Mouse (Mus musculus): ENCODE measurements around the gene Usp49. TPM values are rescaled to one million over a fixed set of nuclear protein-coding genes. Genes with fewer than 3 reads are reported as not detected.

Gene Usp49
- polyA plus RNA-seq, 1 experiment from 2014 or later: 4.1 TPM

GRCm38 (mm10) chr17:47602289-47602688 is 28.2 kb upstream of the Usp49 start:
- no peaks in the 10 kb centered on the region for H3K9me3 ChIP-seq (replicated peaks; ENCODE audit: low read length)

GRCm38 (mm10) chr17:47606220-47606619 is 24.3 kb upstream of the Usp49 start:
- no peaks in the 10 kb centered on the region for H3K27me3 ChIP-seq (ENCODE audit: insufficient read depth, low read length)
- WGBS: 74% methylated on average over 5 of the region's 5 CpGs
- DNase-seq (ENCODE audit: low spot score) (no peak), ATAC-seq (replicated peaks; ENCODE audit: low FRiP score, low read depth) (no peak)
- no peak overlapping the region for H3K27ac ChIP-seq
- H3K4me2 ChIP-seq (ENCODE audit: low read length): no peak overlapping the region
- no peak overlapping the region for H3K4me3 ChIP-seq (replicated peaks; ENCODE audit: low read depth, low read length)
- no peak overlapping the region for H3K9ac ChIP-seq (ENCODE audit: low read depth, low read length)
- TF ChIP-seq CTCF (IDR thresholded peaks at IDR 0.05; ENCODE audit: low read depth): peak; percentile 62
- no peaks in the 10 kb centered on the region for H3K9me3 ChIP-seq (replicated peaks; ENCODE audit: low read length)
- H3K4me1 ChIP-seq (replicated peaks; ENCODE audit: insufficient read depth, low read length): 0 out of 2 replicates have a peak, but pooled peaks cover 10% of the 10 kb centered on the region
- H3K36me3 ChIP-seq (ENCODE audit: insufficient read depth, low read length): peaks cover 39% of the 10 kb centered on the region

More at GRCm38 (mm10) chr17:47602289-47602688, 28.2 kb upstream of the Usp49 start:
- Histone ChIP-seq H3K4me3 (replicated peaks; ENCODE audit: low read depth, low read length) (no peak overlapping the region), H3K27me3 (ENCODE audit: insufficient read depth, low read length) (no peaks in the 10 kb centered on the region), H3K9ac (ENCODE audit: low read depth, low read length) (no peak overlapping the region), H3K4me1 (replicated peaks; ENCODE audit: insufficient read depth, low read length) (peaks cover 6% of the 10 kb centered on the region; the same call in 1 of the 2 replicates), H3K27ac (no peak overlapping the region), H3K4me2 (ENCODE audit: low read length) (no peak overlapping the region), H3K36me3 (ENCODE audit: insufficient read depth, low read length) (peaks cover 50% of the 10 kb centered on the region)
- WGBS: 87% methylated on average over 11 of the region's 11 CpGs
- DNase-seq (ENCODE audit: low spot score) (no peak), ATAC-seq (replicated peaks; ENCODE audit: low FRiP score, low read depth) (no peak)
- no peak for TF ChIP-seq CTCF (IDR thresholded peaks at IDR 0.05; ENCODE audit: low read depth)

- ATAC-seq (replicated peaks; ENCODE audit: low FRiP score, low read depth): no peak
- DNase-seq (ENCODE audit: low spot score): no peak
- Histone ChIP-seq H3K27me3 (ENCODE audit: insufficient read depth, low read length) (no peaks in the 10 kb centered on the region), H3K4me3 (replicated peaks; ENCODE audit: low read depth, low read length) (no peak overlapping the region), H3K9me3 (replicated peaks; ENCODE audit: low read length) (no peaks in the 10 kb centered on the region), H3K4me1 (replicated peaks; ENCODE audit: insufficient read depth, low read length) (0 out of 2 replicates have a peak, but pooled peaks cover 16% of the 10 kb centered on the region), H3K36me3 (ENCODE audit: insufficient read depth, low read length) (0 out of 2 replicates have a peak, but pooled peaks cover 17% of the 10 kb centered on the region), H3K27ac (no peak overlapping the region), H3K4me2 (ENCODE audit: low read length) (no peak overlapping the region), H3K9ac (ENCODE audit: low read depth, low read length) (no peak overlapping the region)
- TF ChIP-seq CTCF (IDR thresholded peaks at IDR 0.05; ENCODE audit: low read depth): no peak
- 90% methylated on average over 4 of the region's 4 CpGs for WGBS
Measured at GRCm38 (mm10) chr17:47609182-47609581, 21.3 kb upstream of the Usp49 start.

GRCm38 (mm10) chr17:47610849-47611660 is 19.4 kb upstream of the Usp49 start, which contains the start of the genes Bysl, Med20 and Gm20517:
Gene Bysl (minus strand): TSS chr17:47611492.
Gene Med20 (plus strand): TSS chr17:47611582.
Gene Gm20517 (plus strand): TSS chr17:47611589.
- Histone ChIP-seq H3K9me3 (replicated peaks; ENCODE audit: low read length) (no peaks in the 10 kb centered on the region), H3K4me1 (replicated peaks; ENCODE audit: insufficient read depth, low read length) (0 out of 2 replicates have a peak, but pooled peaks cover 16% of the 10 kb centered on the region), H3K27me3 (ENCODE audit: insufficient read depth, low read length) (no peaks in the 10 kb centered on the region), H3K27ac (peak within 1 kb of the TSS; percentile 85), H3K4me2 (ENCODE audit: low read length) (peak within 1 kb of the TSS; percentile 92), H3K9ac (ENCODE audit: low read depth, low read length) (peak within 1 kb of the TSS; percentile 84), H3K36me3 (ENCODE audit: insufficient read depth, low read length) (peaks cover 22% of the 10 kb centered on the region; the same call in 1 of the 2 replicates), H3K4me3 (replicated peaks; ENCODE audit: low read depth, low read length) (peak within 1 kb of the TSS; percentile 87)
- TF ChIP-seq CTCF (IDR thresholded peaks at IDR 0.05; ENCODE audit: low read depth): peak; percentile 86
- peak; percentile 95 for DNase-seq (ENCODE audit: low spot score)
- ATAC-seq (replicated peaks; ENCODE audit: low FRiP score, low read depth): peak; percentile 94
- WGBS: under 1% methylated on average over 59 of the region's 59 CpGs

GRCm38 (mm10) chr17:47611661-47611982 is 18.9 kb upstream of the Usp49 start:
- no peak for TF ChIP-seq CTCF (IDR thresholded peaks at IDR 0.05; ENCODE audit: low read depth)
- Histone ChIP-seq H3K27ac (peak overlapping the region; percentile 85; the same call in 1 of the 2 replicates), H3K36me3 (ENCODE audit: insufficient read depth, low read length) (peaks cover 21% of the 10 kb centered on the region; the same call in 1 of the 2 replicates), H3K27me3 (ENCODE audit: insufficient read depth, low read length) (no peaks in the 10 kb centered on the region), H3K9ac (ENCODE audit: low read depth, low read length) (peak overlapping the region; percentile 84), H3K4me3 (replicated peaks; ENCODE audit: low read depth, low read length) (peak overlapping the region; percentile 87), H3K4me1 (replicated peaks; ENCODE audit: insufficient read depth, low read length) (0 out of 2 replicates have a peak, but pooled peaks cover 16% of the 10 kb centered on the region), H3K4me2 (ENCODE audit: low read length) (peak overlapping the region; percentile 92), H3K9me3 (replicated peaks; ENCODE audit: low read length) (no peaks in the 10 kb centered on the region)
- DNase-seq (ENCODE audit: low spot score) (no peak), ATAC-seq (replicated peaks; ENCODE audit: low FRiP score, low read depth) (no peak)
- WGBS: 2% methylated on average over 13 of the region's 13 CpGs

- WGBS: 93% methylated on average over 1 of the region's 1 CpGs
Measured at GRCm38 (mm10) chr17:47614018-47614417, 16.5 kb upstream of the Usp49 start.

More at GRCm38 (mm10) chr17:47614018-47614417, 16.5 kb upstream of the Usp49 start:
- no peak for DNase-seq (ENCODE audit: low spot score)
- H3K4me1 ChIP-seq (replicated peaks; ENCODE audit: insufficient read depth, low read length): 0 out of 2 replicates have a peak, but pooled peaks cover 16% of the 10 kb centered on the region
- H3K27me3 ChIP-seq (ENCODE audit: insufficient read depth, low read length): no peaks in the 10 kb centered on the region
- H3K36me3 ChIP-seq (ENCODE audit: insufficient read depth, low read length): peaks cover 21% of the 10 kb centered on the region
- peak; percentile 62 for TF ChIP-seq CTCF (IDR thresholded peaks at IDR 0.05; ENCODE audit: low read depth)
- H3K4me3 ChIP-seq (replicated peaks; ENCODE audit: low read depth, low read length): no peak overlapping the region
- H3K4me2 ChIP-seq (ENCODE audit: low read length): no peak overlapping the region
- no peak overlapping the region for H3K9ac ChIP-seq (ENCODE audit: low read depth, low read length)
- no peaks in the 10 kb centered on the region for H3K9me3 ChIP-seq (replicated peaks; ENCODE audit: low read length)
- ATAC-seq (replicated peaks; ENCODE audit: low FRiP score, low read depth): no peak
- H3K27ac ChIP-seq: no peak overlapping the region

Data from kidney, postnatal 0 days (tissue).